Mouse (Mus musculus) layer of hippocampus, adult 9-11 months (tissue): Measurements from ENCODE around the gene Tlr12.
A peak's percentile ranks its signal among the peaks of the same experiment; 100 is the strongest.
"Not testable (repeated sequence)": the region's sequence is repeated elsewhere in the genome, so short reads cannot be mapped to it uniquely, and the experiment has no call there.

Source experiments
- DNase-seq: peaks from one replicate; pipeline ENCODE4 v3.0.0; 2022

The Tlr12 gene

DNA sequence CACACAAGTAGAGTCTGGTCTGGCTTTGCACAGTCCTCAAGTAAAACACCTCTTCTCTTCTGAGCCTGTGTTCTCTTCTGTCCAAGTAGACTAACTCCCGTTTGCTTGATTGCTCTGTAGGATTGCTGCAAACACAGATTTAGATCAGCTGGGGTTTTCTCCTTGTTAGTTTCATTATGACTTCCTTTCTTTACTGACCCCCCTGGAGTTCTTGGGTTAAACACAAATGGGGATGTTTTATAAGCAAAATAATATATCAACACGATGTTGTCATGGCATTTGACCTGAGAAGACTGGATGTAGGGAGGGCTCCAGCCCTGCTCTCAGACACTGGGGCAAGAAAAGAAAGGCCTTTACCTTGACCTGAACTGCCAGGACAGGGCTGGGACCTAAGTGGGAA is 544 bp upstream of the Tlr12 start:
- no peak for DNase-seq

DNA sequence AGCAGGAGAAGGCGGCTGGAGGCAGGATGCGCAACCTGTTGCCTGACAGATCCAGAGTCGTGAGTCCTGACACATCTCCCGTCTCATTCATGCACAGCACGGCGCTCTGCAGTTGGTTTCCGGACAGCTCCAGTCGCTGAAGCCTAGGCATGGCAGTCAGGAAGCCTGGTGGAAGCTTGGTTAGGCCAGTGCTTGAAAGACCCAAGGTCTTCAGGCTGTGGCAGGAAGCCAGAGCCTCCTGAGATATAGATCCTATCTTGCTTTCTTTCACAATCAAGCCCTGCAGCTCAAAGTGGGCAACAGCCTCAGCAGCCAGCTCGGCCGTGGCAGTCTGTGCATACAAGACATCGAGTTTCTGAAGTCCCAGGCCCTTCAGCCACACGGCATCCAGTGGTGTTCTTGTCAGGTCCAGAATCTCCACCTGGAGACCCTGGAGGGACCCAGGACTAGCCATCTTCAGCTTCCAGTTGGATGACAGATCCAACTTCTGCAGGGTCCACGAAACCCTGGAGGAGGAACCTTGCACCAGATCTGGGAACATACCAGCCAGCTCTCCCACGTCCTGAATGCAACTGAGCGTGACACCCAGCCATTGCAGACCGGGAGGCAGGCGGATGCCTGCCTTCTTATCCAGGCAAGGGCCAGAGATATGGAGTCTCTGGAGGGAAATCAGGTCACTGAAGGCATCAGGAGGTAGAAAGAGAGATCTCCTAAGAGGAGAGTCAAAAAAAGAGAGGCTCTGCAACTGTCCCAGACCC is 877 bp downstream of the Tlr12 start:
- no peak for DNase-seq

DNA sequence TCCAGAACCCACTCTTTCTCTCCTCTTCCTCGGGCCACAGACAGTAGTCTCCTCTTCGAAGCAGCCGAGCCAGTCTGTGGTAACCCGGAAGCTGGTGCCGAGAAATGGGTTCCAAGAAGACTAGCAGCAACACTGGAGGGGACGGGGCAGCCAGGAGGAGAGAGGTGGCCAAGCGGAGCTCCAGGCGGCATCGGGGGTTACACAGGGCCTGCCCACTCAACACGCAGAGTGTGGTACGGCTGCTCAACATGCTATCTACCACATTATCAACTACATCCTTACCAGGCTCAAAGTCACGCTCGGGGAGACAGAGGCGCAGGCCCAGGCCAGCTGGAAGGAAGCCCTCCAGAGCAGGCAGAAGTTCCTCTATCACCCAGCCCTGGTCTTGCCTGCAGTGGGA is 2.7 kb downstream of the Tlr12 start:
- DNase-seq, result no peak

DNA sequence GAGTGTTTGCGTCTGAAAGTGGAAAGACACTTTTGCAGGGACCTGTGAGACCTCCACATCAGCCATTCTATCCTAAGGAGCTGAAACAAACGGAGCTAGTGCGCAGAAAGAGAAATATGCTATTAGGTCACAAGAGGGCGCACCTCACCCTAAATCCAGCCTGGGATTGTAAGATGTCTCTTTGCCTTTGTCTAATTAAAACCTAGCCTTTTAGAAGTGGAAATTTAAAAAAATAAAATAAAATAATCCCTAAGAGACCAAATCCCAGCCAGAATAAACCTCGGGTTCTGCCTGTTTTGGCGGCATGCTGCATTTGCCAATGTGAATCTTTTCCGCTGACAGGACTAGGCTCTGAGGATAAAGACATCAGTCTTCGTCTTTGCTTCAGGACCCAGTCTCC is 5.1 kb downstream of the Tlr12 start:
- no peak for DNase-seq

DNA sequence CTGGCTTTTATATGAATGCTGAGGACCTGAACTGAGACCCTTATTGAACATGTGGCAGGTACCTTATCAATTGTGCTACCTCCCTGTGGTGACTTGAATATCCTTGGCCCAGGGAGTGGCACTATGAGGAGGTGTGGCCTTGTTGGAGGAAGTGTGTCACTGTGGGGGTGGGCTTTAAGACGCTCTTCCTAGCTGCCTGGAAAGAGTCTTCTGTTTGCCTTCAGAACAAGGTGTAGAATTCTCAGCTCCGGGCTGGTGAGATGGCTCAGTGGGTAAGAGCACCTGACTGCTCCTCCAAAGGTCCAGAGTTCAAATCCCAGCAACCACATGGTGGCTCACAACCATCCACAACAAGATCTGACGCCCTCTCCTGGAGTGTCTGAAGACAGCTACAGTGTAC is 6.7 kb downstream of the Tlr12 start:
- not testable (repeated sequence) for DNase-seq

DNA sequence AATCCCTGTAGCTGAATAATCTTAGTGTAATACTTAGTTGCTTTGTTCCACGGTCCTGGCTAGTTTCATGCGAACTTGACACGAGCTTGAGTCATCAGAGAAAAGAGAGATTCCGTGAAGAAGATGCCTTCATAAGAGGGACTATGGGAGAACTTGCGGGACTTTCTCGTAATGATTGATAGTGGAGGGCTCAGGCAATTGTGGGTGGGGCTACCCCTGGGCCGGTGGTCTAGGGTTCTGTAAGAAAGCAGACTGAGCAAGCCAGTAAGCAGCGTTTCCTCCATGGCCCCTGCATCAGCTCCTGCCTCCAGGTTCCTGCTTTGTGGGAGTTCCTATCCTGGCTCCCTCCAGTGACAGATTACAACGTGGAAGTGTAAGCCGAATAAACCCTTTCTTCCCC is 7.7 kb downstream of the Tlr12 start:
- DNase-seq, result peak; percentile 43

DNA sequence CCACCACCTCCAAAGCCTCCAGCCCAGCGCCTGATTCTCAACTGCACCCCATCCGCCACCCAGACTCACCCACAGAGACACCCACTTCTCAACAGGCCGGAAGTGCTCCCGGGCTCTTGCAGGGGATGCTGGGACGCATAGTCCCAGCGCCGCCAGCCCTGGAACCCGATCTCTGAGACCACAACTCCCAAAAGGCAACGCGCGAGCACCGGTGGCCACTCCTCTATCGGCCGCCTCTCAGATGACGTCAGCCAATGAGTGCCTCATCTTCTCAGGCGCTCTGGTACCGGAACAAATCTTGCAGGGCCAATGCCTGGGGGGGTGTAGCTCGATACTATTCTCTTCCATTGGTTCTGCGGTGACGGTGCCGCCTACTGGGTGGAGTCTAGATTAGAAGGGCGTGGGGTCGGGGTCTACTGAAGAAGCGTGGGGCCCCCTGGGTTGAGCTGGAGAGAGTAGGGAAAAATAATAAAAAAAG is 8.5 kb downstream of the Tlr12 start, which contains the start of gene Zscan20:
Gene Zscan20 (minus strand): TSS at position 174 of the 478 bp plus-strand sequence.
- DNase-seq, result peak; percentile 100

DNA sequence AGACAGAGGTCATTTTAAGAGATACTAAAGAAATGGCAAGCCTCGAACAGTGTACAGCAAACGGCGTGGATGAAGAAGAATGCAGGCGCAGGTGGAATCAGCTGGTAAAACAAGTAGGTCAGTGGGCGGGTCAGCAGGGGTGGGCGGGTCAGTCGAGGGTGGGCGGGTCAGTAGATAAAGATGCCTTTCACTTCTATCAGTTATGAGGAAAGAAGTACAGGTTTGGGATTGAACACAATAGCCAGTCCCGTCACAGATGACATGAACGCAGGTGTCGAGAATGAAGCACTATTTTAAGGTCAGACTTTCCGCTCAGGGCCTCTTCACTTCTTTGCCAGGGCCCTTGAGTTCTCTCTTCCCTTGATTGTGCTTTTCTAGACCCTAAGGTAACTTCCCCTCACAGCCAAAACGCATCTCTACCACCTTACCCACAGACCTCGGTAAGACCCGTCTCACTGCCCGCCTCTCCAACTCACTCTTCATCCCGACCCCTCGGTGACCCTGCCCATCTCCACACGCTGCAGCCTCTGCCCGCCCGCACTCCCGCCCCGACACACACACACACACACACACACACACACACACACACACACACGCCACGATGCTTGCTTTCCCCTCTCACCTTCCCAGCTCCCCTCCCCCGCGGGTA is 9.0 kb downstream of the Tlr12 start:
- DNase-seq, result no peak

DNA sequence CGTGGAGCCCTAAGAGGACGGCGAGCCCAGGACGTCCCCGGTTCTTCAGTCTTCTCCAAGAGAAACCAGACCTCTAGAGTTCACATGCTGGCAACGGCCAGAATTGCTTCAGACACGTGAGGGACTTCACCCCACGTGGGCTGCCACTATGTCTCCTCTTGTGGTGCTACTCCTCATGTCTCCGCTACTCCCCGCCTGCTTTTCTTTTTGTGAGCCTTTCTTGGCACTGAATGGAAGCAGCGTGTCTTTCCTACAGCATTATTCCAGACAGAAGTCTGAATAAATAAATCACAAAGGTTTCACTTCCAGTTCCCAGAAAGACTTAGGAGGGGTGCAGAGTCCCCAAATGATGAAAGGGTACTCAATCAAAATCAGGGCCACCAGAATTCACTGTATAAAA is 10.8 kb downstream of the Tlr12 start:
- DNase-seq, result no peak

DNA sequence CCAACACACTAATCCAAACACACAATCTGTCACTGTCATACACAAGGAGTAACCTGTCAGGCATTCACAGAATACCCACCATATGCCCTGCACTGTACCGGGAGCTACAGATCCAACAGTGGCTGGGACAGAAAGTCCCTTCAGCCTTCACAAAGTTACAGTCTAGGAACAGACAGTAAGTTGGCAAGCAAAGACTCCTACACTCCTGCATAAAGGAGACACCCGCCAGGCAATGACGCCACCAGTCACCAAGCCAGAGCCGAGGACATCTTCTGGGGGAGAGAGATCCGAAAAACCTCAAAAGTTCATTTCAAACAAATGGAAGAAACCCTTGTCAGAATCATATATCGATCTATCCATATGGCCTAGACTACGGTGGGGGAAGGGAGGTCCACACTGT is 11.8 kb downstream of the Tlr12 start:
- DNase-seq, result peak; percentile 56

DNA sequence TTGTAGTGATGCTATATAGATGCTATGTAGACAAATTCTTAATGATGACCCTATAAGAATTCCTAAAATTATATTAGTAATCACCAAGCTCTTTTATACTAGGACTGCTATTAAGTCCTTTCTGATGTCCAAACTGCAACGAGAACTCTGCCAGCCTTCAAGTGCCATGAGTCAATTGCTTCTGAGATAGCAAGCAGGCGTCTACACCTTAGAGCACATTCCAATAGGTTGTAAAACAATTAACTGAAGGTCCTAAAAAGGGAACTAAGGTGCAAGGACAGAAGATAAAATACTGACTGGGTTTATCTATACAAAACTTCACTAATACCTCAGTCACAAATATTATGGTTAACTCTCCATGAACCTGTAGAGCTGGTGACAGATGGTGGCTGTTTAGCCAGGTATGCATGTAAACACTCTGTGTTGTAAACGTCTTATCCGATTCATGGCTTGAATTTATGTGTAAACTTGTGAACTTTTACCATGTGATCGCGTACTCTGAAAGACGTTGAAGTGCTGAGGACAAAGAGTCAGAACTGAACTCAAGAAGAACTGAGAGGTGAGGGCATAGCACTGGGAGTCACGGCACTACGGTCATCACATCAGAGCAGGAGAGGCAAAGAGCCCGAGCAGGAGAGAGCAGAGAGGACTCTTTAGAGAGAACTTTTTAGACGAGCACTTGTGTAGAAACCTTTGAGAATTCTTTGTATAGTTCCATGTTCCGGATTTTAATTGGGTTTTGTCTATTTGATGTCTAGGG is 20.4 kb downstream of the Tlr12 start:
- no peak for DNase-seq

DNA sequence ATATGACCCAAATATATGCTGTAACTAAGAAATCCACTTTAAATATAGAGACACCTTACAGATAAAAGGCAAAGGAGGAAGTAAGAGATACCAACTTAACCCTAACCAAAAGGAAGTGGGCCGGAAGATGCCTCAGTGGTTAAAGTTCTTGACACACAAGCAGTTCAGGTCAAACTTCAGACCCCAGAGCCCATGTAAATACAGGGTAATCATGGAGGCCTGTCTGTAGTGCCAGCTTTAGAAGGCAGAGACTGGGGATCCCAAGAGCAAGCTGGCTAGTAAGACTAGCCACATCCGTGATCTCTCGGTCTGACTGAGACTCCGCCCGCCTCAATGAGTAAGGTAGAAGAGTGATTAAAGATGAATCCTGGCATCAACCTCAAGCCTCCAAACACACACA is 24.4 kb downstream of the Tlr12 start:
- no peak for DNase-seq

DNA sequence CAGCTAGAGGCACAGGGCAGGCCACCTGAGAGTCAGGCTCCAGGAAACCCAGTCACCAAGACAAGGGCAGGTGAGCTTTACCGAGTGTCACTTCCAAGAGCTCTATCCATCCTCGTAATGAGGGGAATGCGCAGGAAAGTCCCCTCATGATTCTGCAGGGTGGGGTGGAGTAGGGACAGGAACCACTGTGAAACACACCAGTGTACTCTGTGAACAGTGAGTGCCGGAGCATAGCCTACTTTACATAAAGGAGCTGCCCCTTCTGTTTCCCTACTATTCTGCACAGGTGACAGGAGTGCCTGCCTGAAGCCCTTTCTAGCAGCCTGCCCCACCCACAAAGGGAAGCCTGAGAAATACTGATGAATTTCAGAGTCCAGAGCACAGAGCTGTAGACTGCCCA is 25.1 kb downstream of the Tlr12 start:
- DNase-seq, result no peak

DNA sequence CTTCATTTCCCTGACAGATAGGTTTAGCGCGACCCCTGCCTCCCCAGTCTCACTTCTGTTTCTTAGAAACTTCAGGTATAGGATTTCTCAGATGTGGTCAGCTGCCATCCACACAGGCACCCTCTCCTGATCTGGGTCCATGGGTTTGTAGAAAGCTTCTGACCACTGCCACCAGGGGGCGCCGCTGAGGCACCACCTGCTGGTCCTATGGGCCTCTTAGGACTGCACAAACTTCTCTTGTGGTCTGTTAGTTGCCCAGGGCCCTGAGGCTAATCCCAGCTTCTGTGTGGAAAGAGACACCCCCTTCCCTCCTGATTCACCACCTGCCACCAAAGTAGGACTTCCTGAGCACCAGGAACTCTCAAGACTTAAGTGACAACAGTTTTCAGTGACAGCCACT is 39.2 kb downstream of the Tlr12 start:
- DNase-seq, result no peak

DNA sequence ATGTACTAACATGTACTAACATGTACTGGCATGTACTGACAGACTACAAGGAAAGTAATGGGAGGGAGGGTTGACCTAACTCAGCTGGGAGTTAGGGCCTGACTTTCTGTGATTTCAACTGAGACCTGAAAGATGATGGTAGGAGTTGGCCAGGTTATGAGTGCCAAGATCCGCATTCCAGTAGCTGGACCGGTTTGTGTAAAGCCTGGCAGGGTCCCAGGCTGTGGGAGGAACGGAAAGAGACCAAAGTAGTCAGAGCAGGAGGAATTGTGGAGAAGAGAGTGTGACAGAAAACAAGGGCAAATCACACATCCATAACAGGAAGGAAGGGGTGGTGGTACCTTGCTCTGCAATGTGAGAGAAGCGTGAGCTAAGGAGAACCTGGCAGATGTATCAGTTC is 42.6 kb downstream of the Tlr12 start:
- no peak for DNase-seq
